Mouse (Mus musculus) MEL (cell line): ENCODE results near the gene Sdsl.

Experiments used
- CTCF ChIP-seq, 3 experiments: IDR thresholded peaks in 2 of 3; conservative IDR thresholded peaks in 1 of 3; 2 replicates each; pipeline ENCODE4 v1.5.1; 2011 to 2012; ENCODE audit warnings: low read length in 3 of 3, low read depth in 2 of 3, mild to moderate bottlenecking in 2 of 3, improper control_type of control experiment in 1 of 3, inconsistent platforms in 1 of 3, mixed read lengths in 1 of 3, moderate library complexity in 1 of 3; ENCODE audit not compliant: control insufficient read depth in 1 of 3, insufficient read depth in 1 of 3, poor library complexity in 1 of 3, severe bottlenecking in 1 of 3
- E2F4 ChIP-seq: IDR thresholded peaks from 2 replicates; pipeline ENCODE4 v1.6.1; 2011; ENCODE audit warnings: low read depth, low read length, improper control_type of control experiment, borderline replicate concordance
- ELF1 ChIP-seq: IDR thresholded peaks from 2 replicates; pipeline ENCODE4 v1.6.1; 2014; ENCODE audit warnings: low read depth, mild to moderate bottlenecking, inconsistent platforms, low read length, improper control_type of control experiment, moderate library complexity
- EP300 ChIP-seq, 2 experiments: IDR thresholded peaks; 2 replicates each; pipeline ENCODE4 v1.6.1; 2011; ENCODE audit warnings: improper control_type of control experiment in 2 of 2, low read length in 2 of 2, low read depth in 1 of 2, mild to moderate bottlenecking in 1 of 2
- ETS1 ChIP-seq: IDR thresholded peaks from 2 replicates; pipeline ENCODE4 v1.6.1; 2012; ENCODE audit warnings: low read depth, mild to moderate bottlenecking, inconsistent platforms, low read length, improper control_type of control experiment, moderate library complexity
- GATA1 ChIP-seq: IDR thresholded peaks from 2 replicates; pipeline ENCODE4 v1.6.1; 2011; ENCODE audit warnings: low read depth, low read length, improper control_type of control experiment
- HCFC1 ChIP-seq: IDR thresholded peaks from 2 replicates; pipeline ENCODE4 v1.6.1; 2012; ENCODE audit warnings: low read depth, mild to moderate bottlenecking, inconsistent platforms, low read length, improper control_type of control experiment, moderate library complexity
- MAZ ChIP-seq: IDR thresholded peaks from 2 replicates; pipeline ENCODE4 v1.6.1; 2012; ENCODE audit warnings: low read depth, mild to moderate bottlenecking, inconsistent platforms, low read length, improper control_type of control experiment
- POLR2A ChIP-seq, 2 experiments: IDR thresholded peaks; 2 replicates each; pipeline ENCODE4 v1.6.1; 2011 to 2012; ENCODE audit warnings: low read length in 2 of 2, mild to moderate bottlenecking in 2 of 2, control low read depth in 1 of 2, improper control_type of control experiment in 1 of 2, low read depth in 1 of 2, moderate library complexity in 1 of 2; ENCODE audit not compliant: control insufficient read depth in 1 of 2, insufficient read depth in 1 of 2, poor library complexity in 1 of 2
- RAD21 ChIP-seq: IDR thresholded peaks from 2 replicates; pipeline ENCODE4 v1.6.1; 2011; ENCODE audit warnings: mild to moderate bottlenecking, low read depth, low read length, improper control_type of control experiment
- SMC3 ChIP-seq: IDR thresholded peaks from 2 replicates; pipeline ENCODE4 v1.6.1; 2011; ENCODE audit warnings: low read depth, low read length, improper control_type of control experiment
- UBTF ChIP-seq: IDR thresholded peaks from 2 replicates; pipeline ENCODE4 v1.6.1; 2012; ENCODE audit warnings: low read depth, mild to moderate bottlenecking, inconsistent platforms, low read length, improper control_type of control experiment, moderate library complexity, borderline replicate concordance; ENCODE audit not compliant: insufficient read depth
- ZC3H11A ChIP-seq: IDR thresholded peaks from 2 replicates; pipeline ENCODE4 v1.6.1; 2012; ENCODE audit warnings: low read depth, mild to moderate bottlenecking, inconsistent platforms, low read length, improper control_type of control experiment

DNA sequence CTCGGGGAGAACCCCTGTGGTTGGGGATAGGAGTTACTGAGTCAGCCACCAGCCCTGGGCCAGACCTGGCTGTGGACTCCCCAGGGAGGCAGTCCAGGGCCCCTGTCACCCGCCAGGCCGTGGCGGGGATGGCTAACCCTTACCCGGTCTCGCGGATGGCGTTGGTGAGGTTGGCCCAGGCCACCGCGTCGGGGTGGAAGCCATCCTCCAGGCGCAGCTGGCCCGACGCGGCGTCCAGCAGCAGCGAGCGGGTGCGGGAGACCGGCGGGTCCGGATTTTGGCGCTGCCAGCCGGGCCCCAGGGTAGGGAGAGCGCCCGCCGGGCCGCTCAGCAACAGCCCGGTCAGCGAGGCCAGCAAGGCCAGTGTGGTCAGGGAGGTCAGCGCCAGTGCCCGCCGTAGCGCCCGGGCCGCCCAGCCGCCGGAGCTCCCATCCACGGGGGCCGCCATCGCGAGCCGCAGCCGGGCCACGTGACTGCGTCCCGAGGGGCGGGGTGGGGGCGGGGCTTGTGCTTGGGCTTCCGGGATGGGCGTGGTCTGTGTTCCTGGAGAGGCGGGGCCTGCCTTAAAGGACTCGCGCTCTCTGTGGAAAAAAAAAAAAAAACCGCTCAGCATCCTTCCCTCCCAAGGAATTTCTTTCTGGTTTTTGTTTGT lies 30.7 kb upstream of the Sdsl start, which contains the start of gene Plbd2:
- TF ChIP-seq E2F4 = no peak
- TF ChIP-seq GATA1 = no peak
- peak; percentile 75 to 88; a peak in 3 of 4 replicates for TF ChIP-seq POLR2A (IDR thresholded peaks at IDR 0.05; ENCODE audit: control insufficient read depth in 1 of 2, insufficient read depth in 1 of 2, low read depth in 1 of 2, low read length in 2 of 2, poor library complexity in 1 of 2)
- no peak for TF ChIP-seq SMC3
- TF ChIP-seq UBTF = no peak
- TF ChIP-seq ETS1 = peak; percentile 11; the same call in 1 of the 2 replicates
- no peak for TF ChIP-seq CTCF (IDR thresholded peaks at IDR 0.05 in 2 of 3, conservative IDR thresholded peaks at IDR 0.05 in 1 of 3; ENCODE audit: control insufficient read depth in 1 of 3, insufficient read depth in 1 of 3, low read depth in 2 of 3, low read length in 3 of 3, poor library complexity in 1 of 3, severe bottlenecking in 1 of 3)
- TF ChIP-seq HCFC1 = peak; percentile 78
- peak; percentile 99 for TF ChIP-seq ELF1
- TF ChIP-seq ZC3H11A = no peak
- TF ChIP-seq EP300 (IDR thresholded peaks at IDR 0.05; ENCODE audit: low read depth in 1 of 2, low read length in 2 of 2) = no peak
- TF ChIP-seq MAZ = peak; percentile 84
- TF ChIP-seq RAD21 = no peak
